Mouse (Mus musculus): Measurements from ENCODE around the gene Socs3. TPM values are rescaled to one million over a fixed set of nuclear protein-coding genes. Genes with fewer than 3 reads are reported as not detected.
A peak's percentile ranks its signal among the peaks of the same experiment; 100 is the strongest.

The Socs3 gene
- polyA plus RNA-seq, 1 experiment from 2014 or later, result 8.4 TPM

DNA sequence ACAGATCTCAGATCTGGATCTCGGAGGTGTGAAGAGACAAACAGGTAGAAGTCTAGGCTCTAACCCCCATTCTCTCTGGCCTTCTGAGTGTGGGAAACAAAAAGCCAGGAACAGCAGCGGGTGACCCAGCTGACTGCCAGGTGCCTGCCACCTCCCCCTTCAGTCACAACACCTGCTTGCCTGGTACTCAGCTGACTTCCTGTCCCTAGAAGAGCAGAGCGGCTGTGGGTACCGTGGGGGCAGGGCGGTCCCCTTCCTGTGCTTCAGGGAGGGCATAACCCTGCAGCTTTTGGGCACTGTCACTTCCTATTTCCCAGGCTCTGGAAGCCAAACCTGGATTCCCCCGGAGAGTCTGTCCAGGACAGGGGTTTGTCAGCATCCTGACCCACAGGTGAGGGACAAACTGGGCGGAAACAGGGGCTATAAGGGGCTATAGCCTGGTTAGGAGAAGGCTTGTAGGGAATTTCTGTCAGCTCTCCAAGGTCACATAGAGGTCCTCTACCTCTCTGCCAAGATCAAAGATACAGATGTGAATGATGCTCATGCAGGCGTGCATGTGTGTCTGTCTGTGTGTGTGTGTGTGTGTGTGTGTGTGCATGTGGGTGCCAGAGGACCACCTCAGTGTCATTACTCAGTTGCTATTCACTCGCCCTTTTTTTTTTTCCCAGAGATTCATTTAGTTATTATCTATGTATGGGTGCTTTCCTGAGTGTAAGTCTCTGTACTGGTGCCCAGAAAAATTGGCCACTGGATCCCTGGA, 17.5 kb downstream of the Socs3 start:
- Histone ChIP-seq H3K9ac (replicated peaks; ENCODE audit: low read length) (no peak overlapping the region), H3K4me2 (ENCODE audit: low read depth, low read length) (no peak overlapping the region), H3K27me3 (ENCODE audit: control insufficient read depth, insufficient read depth, low read length) (peaks cover 2% of the 10 kb centered on the region; the same call in 1 of the 2 replicates), H3K4me3 (ENCODE audit: low read depth, low read length) (no peak overlapping the region), H3K4me1 (ENCODE audit: control insufficient read depth, insufficient read depth, low read length) (peaks cover 4% of the 10 kb centered on the region; the same call in 1 of the 2 replicates), H3K27ac (replicated peaks; ENCODE audit: low read depth, low read length) (no peak overlapping the region), H3K36me3 (replicated peaks; ENCODE audit: control insufficient read depth, insufficient read depth, low read depth, low read length) (no peaks in the 10 kb centered on the region), H3K9me3 (replicated peaks; ENCODE audit: control insufficient read depth, low read length) (no peaks in the 10 kb centered on the region)
- 55% methylated on average over 9 of the region's 9 CpGs for WGBS
- DNase-seq (ENCODE audit: low spot score), result no peak
- ATAC-seq (replicated peaks; ENCODE audit: insufficient number of reproducible peaks, low FRiP score, low TSS enrichment, low read depth), result no peak

DNA sequence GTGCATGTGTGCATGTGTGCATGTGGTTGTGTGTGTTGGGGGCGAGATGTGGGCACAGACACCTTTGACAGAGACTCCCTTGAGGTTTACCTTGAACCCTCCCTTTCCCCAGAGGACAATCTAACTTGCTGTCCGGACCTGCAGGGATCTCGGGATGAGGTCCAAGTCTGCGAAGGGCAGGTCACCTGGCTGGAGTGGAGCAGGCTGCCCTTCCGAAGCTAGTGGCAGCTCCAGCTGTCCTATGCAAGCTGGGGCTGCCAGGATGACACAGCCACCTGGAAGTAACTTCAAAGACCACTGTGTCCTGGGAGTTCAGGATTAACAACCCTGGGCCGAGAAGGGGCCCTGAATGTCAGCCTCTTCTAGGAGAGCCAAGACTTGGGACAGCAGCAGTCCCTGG, 18.5 kb downstream of the Socs3 start:
- Histone ChIP-seq H3K4me2 (ENCODE audit: low read depth, low read length) (no peak overlapping the region), H3K4me3 (ENCODE audit: low read depth, low read length) (no peak overlapping the region), H3K9me3 (replicated peaks; ENCODE audit: control insufficient read depth, low read length) (no peaks in the 10 kb centered on the region), H3K4me1 (ENCODE audit: control insufficient read depth, insufficient read depth, low read length) (peaks cover 4% of the 10 kb centered on the region; the same call in 1 of the 2 replicates), H3K27me3 (ENCODE audit: control insufficient read depth, insufficient read depth, low read length) (peaks cover 2% of the 10 kb centered on the region; the same call in 1 of the 2 replicates), H3K27ac (replicated peaks; ENCODE audit: low read depth, low read length) (no peak overlapping the region), H3K36me3 (replicated peaks; ENCODE audit: control insufficient read depth, insufficient read depth, low read depth, low read length) (no peaks in the 10 kb centered on the region), H3K9ac (replicated peaks; ENCODE audit: low read length) (no peak overlapping the region)
- 71% methylated on average over 6 of the region's 6 CpGs for WGBS
- DNase-seq (ENCODE audit: low spot score) (no peak), ATAC-seq (replicated peaks; ENCODE audit: insufficient number of reproducible peaks, low FRiP score, low TSS enrichment, low read depth) (no peak)

DNA sequence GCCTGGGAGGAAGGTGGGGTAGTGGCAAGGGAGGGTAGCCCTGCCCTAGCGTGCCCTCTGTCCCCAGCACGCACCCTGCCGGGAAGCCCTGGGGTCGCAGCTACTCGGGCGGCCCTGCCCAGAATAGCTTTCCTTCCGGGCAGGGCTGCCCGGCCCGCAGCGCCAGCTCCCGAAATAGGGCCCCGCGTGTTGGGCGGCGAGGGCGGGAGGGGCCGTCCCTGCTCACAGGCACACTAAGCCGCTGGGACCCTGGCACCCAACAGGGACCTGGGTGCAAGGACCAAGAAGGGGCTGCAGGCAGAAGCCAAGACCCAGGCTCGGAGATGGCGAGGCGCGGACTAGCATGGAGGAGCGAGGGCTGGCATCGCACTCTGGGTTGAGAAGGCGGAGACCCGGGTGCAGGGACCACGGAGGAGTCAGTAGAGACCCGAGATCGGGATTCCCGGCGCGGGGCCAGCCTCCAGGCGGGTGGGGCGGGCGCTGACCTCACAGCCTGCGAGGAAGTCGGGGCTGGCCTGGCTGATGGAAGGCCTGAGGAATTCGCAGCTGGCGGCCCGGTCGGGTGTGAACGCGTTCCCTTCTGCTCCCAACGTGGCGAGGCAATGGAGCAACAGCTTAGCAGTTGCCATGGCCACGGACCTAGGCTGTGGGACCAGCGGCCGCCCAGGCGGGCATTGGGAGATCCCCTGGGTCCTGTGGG, 20.3 kb downstream of the Socs3 start:
- Histone ChIP-seq H3K4me3 (ENCODE audit: low read depth, low read length) (peak overlapping the region; percentile 31), H3K9me3 (replicated peaks; ENCODE audit: control insufficient read depth, low read length) (no peaks in the 10 kb centered on the region), H3K36me3 (replicated peaks; ENCODE audit: control insufficient read depth, insufficient read depth, low read depth, low read length) (no peaks in the 10 kb centered on the region), H3K27ac (replicated peaks; ENCODE audit: low read depth, low read length) (no peak overlapping the region), H3K4me1 (ENCODE audit: control insufficient read depth, insufficient read depth, low read length) (peaks cover 4% of the 10 kb centered on the region; the same call in 1 of the 2 replicates), H3K4me2 (ENCODE audit: low read depth, low read length) (peak overlapping the region; percentile 69), H3K9ac (replicated peaks; ENCODE audit: low read length) (peak overlapping the region; percentile 66), H3K27me3 (ENCODE audit: control insufficient read depth, insufficient read depth, low read length) (peaks cover 2% of the 10 kb centered on the region; the same call in 1 of the 2 replicates)
- 1% methylated on average over 49 of the region's 49 CpGs for WGBS
- ATAC-seq (replicated peaks; ENCODE audit: insufficient number of reproducible peaks, low FRiP score, low TSS enrichment, low read depth) (peak; percentile 80), DNase-seq (ENCODE audit: low spot score) (peak; percentile 77)

DNA sequence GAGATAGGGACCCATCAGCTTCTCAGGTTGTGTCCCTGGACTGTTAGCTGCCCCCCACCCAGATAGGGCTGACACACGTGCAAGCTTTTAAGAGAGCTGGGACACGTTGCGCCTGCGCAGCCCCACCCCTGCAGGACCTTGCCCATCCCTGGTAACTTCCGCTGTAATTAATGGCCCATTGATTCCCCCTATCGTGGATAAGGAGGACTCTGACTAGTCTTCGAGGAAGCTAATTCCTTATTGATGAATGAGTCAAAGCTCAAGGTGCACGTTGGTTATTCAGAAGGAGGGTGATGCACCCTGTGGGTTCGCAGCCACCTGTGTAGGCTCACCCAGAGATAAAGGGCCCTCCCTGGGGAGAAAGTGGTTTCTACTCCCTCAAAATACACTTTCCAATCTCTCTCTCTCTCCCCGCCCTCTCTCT, 22.8 kb downstream of the Socs3 start:
- Histone ChIP-seq H3K9me3 (replicated peaks; ENCODE audit: control insufficient read depth, low read length) (no peaks in the 10 kb centered on the region), H3K9ac (replicated peaks; ENCODE audit: low read length) (no peak overlapping the region), H3K27me3 (ENCODE audit: control insufficient read depth, insufficient read depth, low read length) (peaks cover 2% of the 10 kb centered on the region; the same call in 1 of the 2 replicates), H3K36me3 (replicated peaks; ENCODE audit: control insufficient read depth, insufficient read depth, low read depth, low read length) (no peaks in the 10 kb centered on the region), H3K27ac (replicated peaks; ENCODE audit: low read depth, low read length) (no peak overlapping the region), H3K4me3 (ENCODE audit: low read depth, low read length) (no peak overlapping the region), H3K4me2 (ENCODE audit: low read depth, low read length) (no peak overlapping the region), H3K4me1 (ENCODE audit: control insufficient read depth, insufficient read depth, low read length) (peaks cover 4% of the 10 kb centered on the region; the same call in 1 of the 2 replicates)
- no peak for DNase-seq (ENCODE audit: low spot score)
- ATAC-seq (replicated peaks; ENCODE audit: insufficient number of reproducible peaks, low FRiP score, low TSS enrichment, low read depth), result no peak
- 77% methylated on average over 10 of the region's 10 CpGs for WGBS

DNA sequence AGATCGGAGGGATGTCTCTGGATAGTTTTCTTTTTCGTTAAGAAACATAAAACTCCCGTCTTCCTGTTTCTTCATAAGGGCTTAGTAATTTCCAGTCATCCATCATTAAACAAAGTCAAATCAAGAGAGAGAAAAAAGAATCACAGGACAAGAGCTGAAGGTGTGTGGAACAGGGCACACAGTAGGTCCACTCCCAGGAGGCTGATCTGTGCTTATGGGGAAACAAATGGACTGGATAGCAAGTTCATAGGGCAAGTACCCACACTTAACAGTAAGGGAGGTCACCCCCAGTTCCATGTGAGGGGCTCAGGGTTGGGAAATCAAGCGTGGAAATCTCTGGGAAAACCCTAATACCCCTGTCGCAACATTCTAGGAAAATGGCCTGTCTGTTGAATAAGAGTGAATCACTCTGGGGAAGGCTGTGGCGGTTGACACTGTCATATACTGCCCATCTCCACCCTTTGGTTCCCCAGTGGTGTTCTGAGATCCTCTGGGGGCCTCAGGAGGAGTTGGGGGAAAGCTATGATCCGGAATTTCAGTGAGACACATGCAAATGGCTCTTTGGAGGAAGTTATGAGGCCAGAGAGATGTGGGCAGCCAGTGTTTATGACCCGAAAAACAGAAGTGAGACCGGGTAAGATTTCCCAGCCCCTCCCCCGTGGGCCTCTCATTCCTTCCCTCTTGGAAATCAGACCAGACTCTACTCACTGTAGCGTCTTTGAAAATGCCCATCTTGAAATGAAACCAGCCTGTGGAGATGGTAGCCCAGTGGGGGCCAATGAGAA, 23.5 kb downstream of the Socs3 start:
- no peak overlapping the region for H3K27ac ChIP-seq (replicated peaks; ENCODE audit: low read depth, low read length)
- WGBS, result 82% methylated on average over 11 of the region's 11 CpGs
- ATAC-seq (replicated peaks; ENCODE audit: insufficient number of reproducible peaks, low FRiP score, low TSS enrichment, low read depth) (no peak), DNase-seq (ENCODE audit: low spot score) (no peak)
- H3K4me1 ChIP-seq (ENCODE audit: control insufficient read depth, insufficient read depth, low read length), result peaks cover 4% of the 10 kb centered on the region; the same call in 1 of the 2 replicates
- no peaks in the 10 kb centered on the region for H3K36me3 ChIP-seq (replicated peaks; ENCODE audit: control insufficient read depth, insufficient read depth, low read depth, low read length)
- H3K4me2 ChIP-seq (ENCODE audit: low read depth, low read length), result no peak overlapping the region
- H3K4me3 ChIP-seq (ENCODE audit: low read depth, low read length), result no peak overlapping the region
- no peaks in the 10 kb centered on the region for H3K9me3 ChIP-seq (replicated peaks; ENCODE audit: control insufficient read depth, low read length)
- peaks cover 2% of the 10 kb centered on the region; the same call in 1 of the 2 replicates for H3K27me3 ChIP-seq (ENCODE audit: control insufficient read depth, insufficient read depth, low read length)
- no peak overlapping the region for H3K9ac ChIP-seq (replicated peaks; ENCODE audit: low read length)

DNA sequence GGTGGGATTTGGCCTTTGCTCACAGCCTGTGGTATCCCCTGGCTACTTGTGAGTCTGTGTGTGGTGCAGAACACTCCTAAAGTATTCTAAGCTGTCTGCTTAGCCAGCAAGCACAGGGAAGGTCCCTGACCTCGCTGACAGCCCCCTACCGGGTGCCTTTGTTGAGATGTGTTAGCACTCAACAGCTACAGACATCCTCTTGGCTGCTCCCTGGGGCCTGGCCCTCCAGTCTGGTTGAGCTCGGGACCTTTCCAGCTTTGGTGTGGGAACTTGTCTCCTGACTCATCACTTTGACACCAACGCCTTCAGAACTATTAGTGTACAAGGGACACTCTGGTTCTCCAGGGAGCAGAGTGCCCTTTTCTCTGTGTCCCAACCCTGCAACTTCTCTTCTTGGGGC, 28.0 kb downstream of the Socs3 start:
- H3K36me3 ChIP-seq (replicated peaks; ENCODE audit: control insufficient read depth, insufficient read depth, low read depth, low read length), result no peaks in the 10 kb centered on the region
- H3K27me3 ChIP-seq (ENCODE audit: control insufficient read depth, insufficient read depth, low read length), result no peaks in the 10 kb centered on the region
- H3K4me1 ChIP-seq (ENCODE audit: control insufficient read depth, insufficient read depth, low read length), result peaks cover 13% of the 10 kb centered on the region
- H3K4me3 ChIP-seq (ENCODE audit: low read depth, low read length), result no peak overlapping the region
- DNase-seq (ENCODE audit: low spot score) (no peak), ATAC-seq (replicated peaks; ENCODE audit: insufficient number of reproducible peaks, low FRiP score, low TSS enrichment, low read depth) (no peak)
- no peak overlapping the region for H3K9ac ChIP-seq (replicated peaks; ENCODE audit: low read length)
- WGBS, result 25% methylated on average over 4 of the region's 4 CpGs
- H3K9me3 ChIP-seq (replicated peaks; ENCODE audit: control insufficient read depth, low read length), result no peaks in the 10 kb centered on the region
- no peak overlapping the region for H3K4me2 ChIP-seq (ENCODE audit: low read depth, low read length)
- H3K27ac ChIP-seq (replicated peaks; ENCODE audit: low read depth, low read length), result no peak overlapping the region

DNA sequence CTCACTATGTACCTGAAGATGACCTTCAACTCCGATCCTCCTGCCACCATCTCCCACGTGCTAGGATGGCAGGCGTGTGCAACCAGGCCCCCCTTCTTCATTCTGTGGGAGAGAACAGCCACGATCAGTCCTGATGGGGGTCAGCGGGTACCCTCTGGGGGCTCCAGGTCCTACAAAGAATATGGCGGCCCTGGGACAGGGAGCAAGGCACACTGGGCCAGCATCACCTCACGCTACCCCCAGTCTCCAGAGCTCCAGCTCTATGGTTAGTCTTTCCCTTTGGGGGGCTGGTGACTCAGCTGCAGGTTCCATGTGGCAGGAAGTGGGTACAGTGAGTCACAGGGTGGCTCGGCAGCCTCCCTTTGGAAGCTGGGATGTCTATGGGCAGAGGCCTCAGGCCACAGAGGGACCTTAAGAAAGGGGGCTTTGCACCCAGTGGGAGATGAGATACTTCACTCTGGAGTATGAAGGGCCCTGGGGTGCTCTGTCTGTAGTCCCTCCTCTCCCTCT, 28.5 kb downstream of the Socs3 start:
- H3K9me3 ChIP-seq (replicated peaks; ENCODE audit: control insufficient read depth, low read length), result no peaks in the 10 kb centered on the region
- no peaks in the 10 kb centered on the region for H3K36me3 ChIP-seq (replicated peaks; ENCODE audit: control insufficient read depth, insufficient read depth, low read depth, low read length)
- ATAC-seq (replicated peaks; ENCODE audit: insufficient number of reproducible peaks, low FRiP score, low TSS enrichment, low read depth) (no peak), DNase-seq (ENCODE audit: low spot score) (no peak)
- 84% methylated on average over 8 of the region's 8 CpGs for WGBS
- H3K27me3 ChIP-seq (ENCODE audit: control insufficient read depth, insufficient read depth, low read length), result no peaks in the 10 kb centered on the region
- H3K4me3 ChIP-seq (ENCODE audit: low read depth, low read length), result no peak overlapping the region
- H3K4me2 ChIP-seq (ENCODE audit: low read depth, low read length), result no peak overlapping the region
- peaks cover 13% of the 10 kb centered on the region for H3K4me1 ChIP-seq (ENCODE audit: control insufficient read depth, insufficient read depth, low read length)
- no peak overlapping the region for H3K27ac ChIP-seq (replicated peaks; ENCODE audit: low read depth, low read length)
- H3K9ac ChIP-seq (replicated peaks; ENCODE audit: low read length), result no peak overlapping the region

Data from embryonic facial prominence, embryonic 11.5 days (tissue).